Mouse (Mus musculus) erythroblast, embryonic 14.5 days (primary cell): Measurements from ENCODE around the gene Rbfox1.

Source experiments
- GATA1 ChIP-seq: IDR thresholded peaks from 2 replicates; pipeline ENCODE4 v1.6.1; 2012; ENCODE audit warnings: low read length, inconsistent platforms, mixed read lengths
- TAL1 ChIP-seq: IDR thresholded peaks from 3 replicates; pipeline ENCODE4 v1.6.1; 2012; ENCODE audit warnings: low read length, inconsistent platforms, mixed read lengths

DNA sequence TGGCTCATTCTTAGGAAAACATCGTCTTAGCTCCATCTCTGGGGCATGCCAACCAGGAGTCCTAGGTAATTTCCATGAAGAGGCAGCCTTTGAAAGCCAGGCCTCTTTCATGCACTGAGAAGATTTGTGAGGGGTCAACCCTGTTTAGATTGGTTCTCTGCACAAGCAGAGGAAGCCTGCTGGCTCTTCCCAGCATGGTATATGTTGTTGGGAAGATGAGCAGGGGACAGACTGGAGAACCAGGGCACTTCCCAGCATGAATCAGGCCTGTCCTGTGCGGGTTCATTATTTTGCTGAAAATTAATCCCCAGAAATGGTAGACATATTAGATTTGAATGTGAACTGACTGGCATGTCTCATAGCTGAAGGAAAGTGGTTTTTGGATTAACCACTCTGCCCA is 214.4 kb downstream of the Rbfox1 start:
- TF ChIP-seq GATA1 (no peak), TAL1 (no peak)
